Mouse (Mus musculus) liver, embryonic 14.5 days (tissue): ENCODE measurements at regions not wholly inside any gene's neighbourhood (a gene's known extent, or its start where the extent isn't known, plus 50 kb on each side); places are given as distances from the start of the nearest gene placed in this dataset.

Experiments used
- CTCF ChIP-seq: IDR thresholded peaks from 2 replicates; pipeline ENCODE4 v1.5.1; 2016; ENCODE audit warnings: antibody characterized with exemption, low read depth, control low read depth
- EP300 ChIP-seq: IDR thresholded peaks from 2 replicates; pipeline ENCODE4 v1.6.1; 2016; ENCODE audit warnings: antibody characterized with exemption, low read depth

- TF ChIP-seq CTCF: no peak
- TF ChIP-seq EP300: no peak
Observed at GRCm38 (mm10) chr3:124241734-124242006, 79.0 kb upstream of the Tram1l1 start.
